Mouse (Mus musculus) testis, adult 2 months (tissue): Measurements from ENCODE around the gene Abat.

Source experiments
- CTCF ChIP-seq: fragments of 200-500 bp; IDR thresholded peaks from 2 replicates; pipeline ENCODE4 v1.5.1; 2012; ENCODE audit warnings: low read depth, mild to moderate bottlenecking, inconsistent platforms, low read length, moderate library complexity; ENCODE audit not compliant: control insufficient read depth, insufficient read depth, insufficient replicate concordance
- POLR2A ChIP-seq: fragments of 200-500 bp; IDR thresholded peaks from 2 replicates; pipeline ENCODE4 v1.6.1; 2012; ENCODE audit warnings: low read depth, mild to moderate bottlenecking, inconsistent platforms, low read length, moderate library complexity; ENCODE audit not compliant: control insufficient read depth

GRCm38 (mm10) chr16:8638131-8638530, 124.9 kb downstream of the Abat start:
- TF ChIP-seq CTCF, result no peak
- TF ChIP-seq POLR2A, result no peak
